In genomic region chr8:124793661-124794485, GRCm38 (mm10) we compare ENCODE assay signal across 8 mouse cellular contexts. TPM values are rescaled to one million over a fixed set of nuclear protein-coding genes. Genes with fewer than 3 reads are reported as not detected.
DNase-seq lines count a peak whose midpoint lies in the region; ATAC-seq and TF ChIP-seq lines count a peak whose summit lies in the region.

No protein-coding gene starts in this region.

- no peak for TF ChIP-seq CTCF in G1E (IDR thresholded peaks at IDR 0.05; ENCODE audit: low read depth, low read length)

- ATAC-seq in heart, embryonic 14.5 days (ENCODE audit: insufficient number of reproducible peaks, insufficient read depth, low FRiP score, low read depth): peak; percentile 13; the same call in 1 of the 2 replicates
- ATAC-seq in G1E (ENCODE audit: extremely low read depth, insufficient number of reproducible peaks, low FRiP score, poor library complexity, severe bottlenecking): no peak
- peak; percentile 10; the same call in 1 of the 2 replicates for ATAC-seq in hindbrain, embryonic 14.5 days (ENCODE audit: low FRiP score)
- ATAC-seq in midbrain, embryonic 13.5 days: peak; percentile 31

- peak overlapping the region; percentile 100 for H3K4me2 ChIP-seq in heart, embryonic 14.5 days (ENCODE audit: low read length)
- peak overlapping the region; percentile 87 for H3K4me2 ChIP-seq in hindbrain, embryonic 14.5 days (replicated peaks)
- peak overlapping the region; percentile 82 for H3K4me2 ChIP-seq in midbrain, embryonic 13.5 days (replicated peaks)

- H3K9me3 ChIP-seq in heart, embryonic 14.5 days (ENCODE audit: control insufficient read depth, low read length): no peaks in the 10 kb centered on the region
- peaks cover 40% of the 10 kb centered on the region for H3K9me3 ChIP-seq in G1E (replicated peaks)
- H3K9me3 ChIP-seq in hindbrain, embryonic 14.5 days (ENCODE audit: control insufficient read depth, low read length): no peaks in the 10 kb centered on the region
- no peaks in the 10 kb centered on the region for H3K9me3 ChIP-seq in midbrain, embryonic 13.5 days

- no peak for DNase-seq in heart, adult 18-20 months
- DNase-seq in G1E (ENCODE audit: low spot score): no peak
- DNase-seq in cerebellum, postnatal 10 days: peak; percentile 75 to 76
- DNase-seq in hindbrain, embryonic 14.5 days (ENCODE audit: low spot score): peak; percentile 37
- no peak for DNase-seq in natural killer cell, adult 2 months (ENCODE audit: low spot score in 2 of 2)
- DNase-seq in urinary bladder, postnatal 10 days (ENCODE audit: low spot score): no peak

- H3K27me3 ChIP-seq in heart, embryonic 14.5 days (ENCODE audit: control insufficient read depth, insufficient read depth, low read length): peaks cover 45% of the 10 kb centered on the region
- no peaks in the 10 kb centered on the region; the same call in 1 of the 2 replicates for H3K27me3 ChIP-seq in G1E (ENCODE audit: insufficient read depth, low read length)
- no peaks in the 10 kb centered on the region; the same call in 1 of the 2 replicates for H3K27me3 ChIP-seq in hindbrain, embryonic 14.5 days (ENCODE audit: control insufficient read depth, insufficient read depth, low read length)
- H3K27me3 ChIP-seq in midbrain, embryonic 13.5 days: peaks cover 56% of the 10 kb centered on the region

- H3K9ac ChIP-seq in heart, embryonic 14.5 days (ENCODE audit: low read length): no peak overlapping the region
- peak overlapping the region; percentile 87 for H3K9ac ChIP-seq in hindbrain, embryonic 14.5 days
- H3K9ac ChIP-seq in midbrain, embryonic 13.5 days (replicated peaks): peak overlapping the region; percentile 86

- H3K27ac ChIP-seq in heart, embryonic 14.5 days (replicated peaks in 1 of 2; ENCODE audit: control insufficient read depth in 1 of 2, insufficient read depth in 1 of 2, low read depth in 2 of 2, low read length in 2 of 2): no peak overlapping the region
- H3K27ac ChIP-seq in hindbrain, embryonic 14.5 days: peak overlapping the region; percentile 98
- peak overlapping the region; percentile 94 for H3K27ac ChIP-seq in midbrain, embryonic 13.5 days

- H3K36me3 ChIP-seq in heart, embryonic 14.5 days (ENCODE audit: control insufficient read depth, insufficient read depth, low read length): no peaks in the 10 kb centered on the region
- no peaks in the 10 kb centered on the region for H3K36me3 ChIP-seq in G1E (replicated peaks)
- no peaks in the 10 kb centered on the region for H3K36me3 ChIP-seq in hindbrain, embryonic 14.5 days (replicated peaks; ENCODE audit: control insufficient read depth, insufficient read depth)
- no peaks in the 10 kb centered on the region; the same call in 1 of the 2 replicates for H3K36me3 ChIP-seq in midbrain, embryonic 13.5 days

- under 1% methylated on average over 79 of the region's 81 CpGs for WGBS in heart, embryonic 14.5 days
- under 1% methylated on average over 63 of the region's 81 CpGs for WGBS in hindbrain, embryonic 14.5 days
- under 1% methylated on average over 81 of the region's 81 CpGs for WGBS in midbrain, embryonic 13.5 days

- H3K4me1 ChIP-seq in heart, embryonic 14.5 days (ENCODE audit: control insufficient read depth in 2 of 2, insufficient read depth in 2 of 2, low read length in 2 of 2): peaks cover 12 to 25% of the 10 kb centered on the region in 2 experiments
- H3K4me1 ChIP-seq in G1E (ENCODE audit: insufficient read depth, low read depth, low read length): no peaks in the 10 kb centered on the region
- peaks cover 33% of the 10 kb centered on the region for H3K4me1 ChIP-seq in hindbrain, embryonic 14.5 days (replicated peaks; ENCODE audit: control insufficient read depth, insufficient read depth, low read length)
- peaks cover 62% of the 10 kb centered on the region for H3K4me1 ChIP-seq in midbrain, embryonic 13.5 days (replicated peaks)

- H3K4me3 ChIP-seq in heart, embryonic 14.5 days (ENCODE audit: control insufficient read depth in 1 of 2, insufficient read depth in 1 of 2, low read depth in 1 of 2, low read length in 2 of 2): peak overlapping the region; percentile 38 to 70
- H3K4me3 ChIP-seq in G1E (ENCODE audit: low read depth, low read length): peak overlapping the region; percentile 27; the same call in 1 of the 2 replicates
- H3K4me3 ChIP-seq in hindbrain, embryonic 14.5 days (replicated peaks; ENCODE audit: low read length): peak overlapping the region; percentile 80
- peak overlapping the region; percentile 87 for H3K4me3 ChIP-seq in midbrain, embryonic 13.5 days (replicated peaks)

RNA-seq across cellular contexts. Expression of gene Trim67, which starts 1.0 kb away (rescaled TPM):
- polyA plus RNA-seq in heart, embryonic 14.5 days (2014; fragmentation: Nextera tagmentation; extraction: Ambion mirVana): 0.16 and 0.22 TPM in 2 replicates
- total RNA-seq in heart, adult 18-20 months (2021): under 1 TPM; 0.47 to 0.67 TPM
- total RNA-seq in G1E (2014; fragmentation: Nextera tagmentation) (not detected in 2 replicates), G1E (2017) (0.05 TPM in 1 of 2 replicates, not detected in the other)
- not detected in 2 replicates for polyA plus RNA-seq in G1E (2012)
- polyA plus RNA-seq in hindbrain, embryonic 14.5 days (2014; fragmentation: Nextera tagmentation; extraction: Ambion mirVana): 35.8 and 39.4 TPM in 2 replicates
- 16.8 and 17.6 TPM in 2 replicates for polyA plus RNA-seq in midbrain, embryonic 13.5 days (2015; fragmentation: Nextera tagmentation; extraction: Ambion mirVana)

RNA-seq across cellular contexts. Expression of gene Fam89a, which starts 42.2 kb away (rescaled TPM):
- polyA plus RNA-seq in heart, embryonic 14.5 days (2014; fragmentation: Nextera tagmentation; extraction: Ambion mirVana): 1.2 and 1.7 TPM in 2 replicates
- 1 to 10 TPM; 1.3 to 1.7 TPM for total RNA-seq in heart, adult 18-20 months (2021)
- total RNA-seq in G1E (2014; fragmentation: Nextera tagmentation) (not detected in 2 replicates), G1E (2017) (0.35 TPM in 1 of 2 replicates, not detected in the other)
- not detected in 2 replicates for polyA plus RNA-seq in G1E (2012)
- polyA plus RNA-seq in hindbrain, embryonic 14.5 days (2014; fragmentation: Nextera tagmentation; extraction: Ambion mirVana): 1.0 and 1.2 TPM in 2 replicates
- 0.40 and 0.43 TPM in 2 replicates for polyA plus RNA-seq in midbrain, embryonic 13.5 days (2015; fragmentation: Nextera tagmentation; extraction: Ambion mirVana)

Comparison
In these comparisons a context has a peak if more than half of its experiments do, and no peak if none do; other contexts are left out.
1. H3K27ac ChIP-seq: peak in hindbrain, embryonic 14.5 days (single experiment) and midbrain, embryonic 13.5 days (single experiment); none in heart, embryonic 14.5 days (0 of 2).
2. H3K4me3 ChIP-seq: peak in every context shown above with its lines; median percentile 87 in midbrain, embryonic 13.5 days; 80 in hindbrain, embryonic 14.5 days; 54 in heart, embryonic 14.5 days; 27 in G1E.
3. DNase-seq: peak in cerebellum, postnatal 10 days (2 of 2) and hindbrain, embryonic 14.5 days (single experiment); none in heart, adult 18-20 months (0 of 2), G1E (single experiment), natural killer cell, adult 2 months (0 of 2) and urinary bladder, postnatal 10 days (single experiment).
4. RNA of gene Trim67, which starts 1.0 kb away (polyA plus RNA-seq): 35.8 to 39.4 TPM in hindbrain, embryonic 14.5 days and 16.8 to 17.6 TPM in midbrain, embryonic 13.5 days; 0.16 to 0.22 TPM in heart, embryonic 14.5 days and not detected in G1E; every median in the first group is over 10 times any median in the second.
5. Peak in every context shown above with its lines, with median percentiles within 50 percentile points of each other: H3K4me2 ChIP-seq.